Mouse (Mus musculus) hindbrain, embryonic 13.5 days (tissue): ENCODE measurements around the gene Gm3854. TPM values are rescaled to one million over a fixed set of nuclear protein-coding genes. Genes with fewer than 3 reads are reported as not detected.
"Not testable (repeated sequence)": the region's sequence is repeated elsewhere in the genome, so short reads cannot be mapped to it uniquely, and the experiment has no call there.

Experiments
- ATAC-seq: fragments of 200-750 bp; cut with Nextera tagmentation; 2 replicates; pipeline ENCODE4 v1.8.0; 2017; ENCODE audit warnings: moderate TSS enrichment; ENCODE audit not compliant: low FRiP score
- H3K27ac ChIP-seq: fragments of 300-500 bp; sonication (generic); 2 replicates; pipeline ENCODE4 v1.5.1; 2015; ENCODE audit warnings: inconsistent platforms, mild to moderate bottlenecking, moderate library complexity
- H3K27me3 ChIP-seq: fragments of 300-500 bp; sonication (generic); 2 replicates; pipeline ENCODE4 v1.6.1; 2015; ENCODE audit warnings: mild to moderate bottlenecking, inconsistent platforms
- H3K36me3 ChIP-seq: fragments of 300-500 bp; sonication (generic); 2 replicates; pipeline ENCODE4 v1.6.1; 2015; ENCODE audit warnings: mild to moderate bottlenecking, inconsistent platforms
- H3K4me1 ChIP-seq: fragments of 300-500 bp; sonication (generic); replicated peaks from 2 replicates; pipeline ENCODE4 v1.6.1; 2015; ENCODE audit warnings: inconsistent platforms
- H3K4me2 ChIP-seq: fragments of 300-500 bp; sonication (generic); 2 replicates; pipeline ENCODE4 v1.6.1; 2015; ENCODE audit warnings: inconsistent platforms, mild to moderate bottlenecking, moderate library complexity
- H3K4me3 ChIP-seq: fragments of 300-500 bp; sonication (generic); 2 replicates; pipeline ENCODE4 v1.5.1; 2015; ENCODE audit warnings: mild to moderate bottlenecking, inconsistent platforms
- H3K9ac ChIP-seq: fragments of 300-500 bp; sonication (generic); 2 replicates; pipeline ENCODE4 v1.6.1; 2015; ENCODE audit warnings: mild to moderate bottlenecking, inconsistent platforms
- H3K9me3 ChIP-seq: fragments of 300-500 bp; sonication (generic); 2 replicates; pipeline ENCODE4 v1.6.1; 2016; ENCODE audit warnings: inconsistent platforms
- WGBS: fragments of 180-500 bp; shearing (Covaris S2); methylation state at CpG from one replicate; pipeline ENCODE4 v1.1.7; 2015; 5-methylcytosine and 5-hydroxymethylcytosine counted together
- polyA plus RNA-seq: library from polyadenylated mRNA; unstranded; fragments of >200 nt; fragmentation: Nextera tagmentation; extraction: Ambion mirVana; gene quantifications from 2 replicates; pipeline ENCODE4 v1.2.1, GENCODE M21; 2015

Gene Gm3854
- 6.7 and 9.0 TPM in 2 replicates for polyA plus RNA-seq

GRCm38 (mm10) chr7:6343501-6344071 lies at the start of gene Gm3854:
Gene Gm3854 (plus strand): TSS chr7:6343759.
- ATAC-seq = peak; percentile 94
- H3K9me3 ChIP-seq = no peaks in the 10 kb centered on the region
- H3K4me2 ChIP-seq = peak within 1 kb of the TSS; percentile 51
- H3K4me1 ChIP-seq = no peaks in the 10 kb centered on the region; the same call in 1 of the 2 replicates
- H3K9ac ChIP-seq = peak within 1 kb of the TSS; percentile 77
- no peaks in the 10 kb centered on the region for H3K36me3 ChIP-seq
- peak within 1 kb of the TSS; percentile 68 for H3K4me3 ChIP-seq
- WGBS = under 1% methylated on average over 26 of the region's 26 CpGs
- peaks cover 3% of the 10 kb centered on the region; the same call in 1 of the 2 replicates for H3K27me3 ChIP-seq
- H3K27ac ChIP-seq = peak within 1 kb of the TSS; percentile 90

GRCm38 (mm10) chr7:6300796-6301195 lies 42.8 kb upstream of the Gm3854 start:
- ATAC-seq, H3K27ac ChIP-seq, H3K9ac ChIP-seq, H3K4me1 ChIP-seq, H3K9me3 ChIP-seq, H3K4me2 ChIP-seq, H3K27me3 ChIP-seq, H3K4me3 ChIP-seq: not testable (repeated sequence)
- H3K36me3 ChIP-seq = peaks cover 81% of the 10 kb centered on the region
- 83% methylated on average over 11 of the region's 11 CpGs for whole genome bisulfite sequencing

- H3K4me1 ChIP-seq = peaks cover 12% of the 10 kb centered on the region
- H3K27me3 ChIP-seq = no peaks in the 10 kb centered on the region
- peak overlapping the region; percentile 57 for H3K4me3 ChIP-seq
- H3K9me3 ChIP-seq = no peaks in the 10 kb centered on the region
- peak overlapping the region; percentile 84 for H3K9ac ChIP-seq
- H3K4me2 ChIP-seq = peak overlapping the region; percentile 67
- peak overlapping the region; percentile 91 for H3K27ac ChIP-seq
- ATAC-seq = peak; percentile 90
- peaks cover 19% of the 10 kb centered on the region; the same call in 1 of the 2 replicates for H3K36me3 ChIP-seq
- WGBS = 18% methylated on average over 23 of the region's 23 CpGs
Measured at GRCm38 (mm10) chr7:6330458-6331232, 12.9 kb upstream of the Gm3854 start.

GRCm38 (mm10) chr7:6331233-6331956 lies 12.2 kb upstream of the Gm3854 start, which contains the start of gene Zfp583:
Gene Zfp583 (minus strand): TSS chr7:6331285.
- Histone ChIP-seq H3K9ac (peak within 1 kb of the TSS; percentile 84), H3K4me2 (peak within 1 kb of the TSS; percentile 67), H3K4me1 (peaks cover 12% of the 10 kb centered on the region), H3K4me3 (peak within 1 kb of the TSS; percentile 57), H3K36me3 (peaks cover 14% of the 10 kb centered on the region; the same call in 1 of the 2 replicates), H3K27me3 (no peaks in the 10 kb centered on the region), H3K27ac (peak within 1 kb of the TSS; percentile 91), H3K9me3 (no peaks in the 10 kb centered on the region)
- 6% methylated on average over 31 of the region's 31 CpGs for WGBS
- peak; percentile 93 for ATAC-seq

- no peak overlapping the region for H3K9ac ChIP-seq
Measured at GRCm38 (mm10) chr7:6339865-6340264, 3.7 kb upstream of the Gm3854 start.

GRCm38 (mm10) chr7:6344124-6344523 lies 565 bp downstream of the Gm3854 start:
- H3K27me3 ChIP-seq = no peaks in the 10 kb centered on the region
- H3K4me1 ChIP-seq = no peaks in the 10 kb centered on the region; the same call in 1 of the 2 replicates
- peak overlapping the region; percentile 90; the same call in 1 of the 2 replicates for H3K27ac ChIP-seq
- peak overlapping the region; percentile 77 for H3K9ac ChIP-seq
- H3K4me3 ChIP-seq = peak overlapping the region; percentile 68
- no peaks in the 10 kb centered on the region for H3K9me3 ChIP-seq
- ATAC-seq = peak; percentile 37
- H3K36me3 ChIP-seq = no peaks in the 10 kb centered on the region
- 35% methylated on average over 10 of the region's 10 CpGs for WGBS
- H3K4me2 ChIP-seq = peak overlapping the region; percentile 51

More at GRCm38 (mm10) chr7:6339865-6340264, 3.7 kb upstream of the Gm3854 start:
- Histone ChIP-seq H3K4me2 (no peak overlapping the region), H3K4me1 (no peaks in the 10 kb centered on the region; the same call in 1 of the 2 replicates), H3K27me3 (peaks cover 3% of the 10 kb centered on the region; the same call in 1 of the 2 replicates), H3K27ac (no peak overlapping the region), H3K9me3 (no peaks in the 10 kb centered on the region), H3K4me3 (no peak overlapping the region), H3K36me3 (no peaks in the 10 kb centered on the region)
- WGBS = 84% methylated on average over 5 of the region's 5 CpGs
- ATAC-seq = no peak

GRCm38 (mm10) chr7:6358121-6358520 lies 14.6 kb downstream of the Gm3854 start:
- 80% methylated on average over 2 of the region's 2 CpGs for WGBS
- H3K4me2 ChIP-seq = no peak overlapping the region
- 0 out of 2 replicates have a peak, but pooled peaks cover 2% of the 10 kb centered on the region for H3K4me1 ChIP-seq
- ATAC-seq = no peak
- H3K27ac ChIP-seq = no peak overlapping the region
- H3K4me3 ChIP-seq = no peak overlapping the region
- H3K9ac ChIP-seq = no peak overlapping the region
- H3K27me3 ChIP-seq = no peaks in the 10 kb centered on the region
- no peaks in the 10 kb centered on the region for H3K9me3 ChIP-seq
- peaks cover 19% of the 10 kb centered on the region for H3K36me3 ChIP-seq

GRCm38 (mm10) chr7:6358937-6359590 lies 15.5 kb downstream of the Gm3854 start:
- no peak overlapping the region for H3K4me3 ChIP-seq
- H3K4me1 ChIP-seq = peaks cover 9% of the 10 kb centered on the region
- H3K27me3 ChIP-seq = no peaks in the 10 kb centered on the region
- no peak overlapping the region for H3K4me2 ChIP-seq
- ATAC-seq = no peak
- peak overlapping the region; percentile 62 for H3K27ac ChIP-seq
- H3K36me3 ChIP-seq = peaks cover 10% of the 10 kb centered on the region
- H3K9me3 ChIP-seq = no peaks in the 10 kb centered on the region
- 52% methylated on average over 10 of the region's 10 CpGs for WGBS
- no peak overlapping the region for H3K9ac ChIP-seq

- no peak for ATAC-seq
Measured at GRCm38 (mm10) chr7:6360477-6361060, 17.0 kb downstream of the Gm3854 start.

GRCm38 (mm10) chr7:6361756-6362155 lies 18.2 kb downstream of the Gm3854 start:
- Histone ChIP-seq H3K27ac (peak overlapping the region; percentile 95), H3K9ac (peak overlapping the region; percentile 73), H3K36me3 (no peaks in the 10 kb centered on the region), H3K4me2 (peak overlapping the region; percentile 64), H3K27me3 (no peaks in the 10 kb centered on the region), H3K4me3 (peak overlapping the region; percentile 54), H3K9me3 (no peaks in the 10 kb centered on the region), H3K4me1 (peaks cover 15% of the 10 kb centered on the region)
- WGBS = 24% methylated on average over 7 of the region's 7 CpGs
- no peak for ATAC-seq

More at GRCm38 (mm10) chr7:6360477-6361060, 17.0 kb downstream of the Gm3854 start:
- no peak overlapping the region for H3K9ac ChIP-seq
- H3K36me3 ChIP-seq = no peaks in the 10 kb centered on the region
- H3K4me2 ChIP-seq = no peak overlapping the region
- H3K4me1 ChIP-seq = peaks cover 15% of the 10 kb centered on the region
- H3K27me3 ChIP-seq = no peaks in the 10 kb centered on the region
- H3K4me3 ChIP-seq = no peak overlapping the region
- no peak overlapping the region for H3K27ac ChIP-seq
- 17% methylated on average over 9 of the region's 9 CpGs for WGBS
- no peaks in the 10 kb centered on the region for H3K9me3 ChIP-seq

GRCm38 (mm10) chr7:6362268-6363046 lies 18.9 kb downstream of the Gm3854 start:
- Histone ChIP-seq H3K4me2 (peak overlapping the region; percentile 64), H3K4me3 (peak overlapping the region; percentile 54), H3K36me3 (no peaks in the 10 kb centered on the region), H3K9me3 (no peaks in the 10 kb centered on the region), H3K9ac (peak overlapping the region; percentile 73), H3K27me3 (no peaks in the 10 kb centered on the region), H3K4me1 (peaks cover 15% of the 10 kb centered on the region), H3K27ac (peak overlapping the region; percentile 95)
- peak; percentile 93 for ATAC-seq
- under 1% methylated on average over 38 of the region's 38 CpGs for WGBS
